Mouse (Mus musculus): ENCODE results near the gene Atrnl1. TPM values are rescaled to one million over a fixed set of nuclear protein-coding genes. Genes with fewer than 3 reads are reported as not detected.

Gene Atrnl1
- total RNA-seq, 2 experiments from 2014 or later: 24.4 to 26.6 TPM

DNA sequence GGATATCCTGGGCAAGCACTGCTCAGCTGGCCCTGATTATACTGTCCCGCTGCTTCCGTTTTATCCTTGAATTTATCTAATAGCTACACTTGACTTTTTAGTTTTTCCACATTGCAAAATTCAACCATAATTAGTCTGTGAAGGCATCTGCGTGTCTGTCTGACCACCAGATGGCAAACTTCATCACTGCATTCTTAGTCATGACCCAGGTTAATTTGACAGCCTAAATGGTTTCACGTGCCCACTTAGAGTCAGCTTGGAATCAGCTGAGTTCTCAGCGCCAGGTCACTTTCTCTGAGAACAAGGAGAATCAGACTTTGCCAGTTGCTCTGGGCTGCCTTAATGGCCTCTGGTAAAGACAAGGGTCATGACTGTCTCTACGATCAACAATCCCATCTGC, 305.5 kb downstream of the Atrnl1 start:
- no peak for DNase-seq (ENCODE audit: low spot score in 2 of 2)

DNA sequence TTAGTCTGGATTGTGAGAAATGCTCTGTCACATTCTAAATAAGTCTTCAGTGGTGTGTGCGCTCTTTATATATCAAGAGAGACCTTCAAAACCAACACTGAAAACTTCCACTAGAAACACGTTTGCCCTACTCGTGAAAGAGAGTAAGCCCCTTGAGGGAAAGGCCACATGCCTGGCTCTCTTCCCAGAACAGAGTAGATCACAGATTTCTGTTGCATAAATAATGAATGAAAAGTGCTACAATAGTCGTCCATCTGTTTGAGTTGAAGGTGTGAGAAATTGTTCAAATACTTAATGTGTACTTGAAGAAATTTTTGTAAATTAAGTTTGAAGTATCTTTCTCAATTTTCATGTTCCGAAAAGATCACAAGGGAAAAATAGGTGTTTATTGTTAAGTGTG, 312.2 kb downstream of the Atrnl1 start:
- no peak for DNase-seq (ENCODE audit: low spot score in 2 of 2)

DNA sequence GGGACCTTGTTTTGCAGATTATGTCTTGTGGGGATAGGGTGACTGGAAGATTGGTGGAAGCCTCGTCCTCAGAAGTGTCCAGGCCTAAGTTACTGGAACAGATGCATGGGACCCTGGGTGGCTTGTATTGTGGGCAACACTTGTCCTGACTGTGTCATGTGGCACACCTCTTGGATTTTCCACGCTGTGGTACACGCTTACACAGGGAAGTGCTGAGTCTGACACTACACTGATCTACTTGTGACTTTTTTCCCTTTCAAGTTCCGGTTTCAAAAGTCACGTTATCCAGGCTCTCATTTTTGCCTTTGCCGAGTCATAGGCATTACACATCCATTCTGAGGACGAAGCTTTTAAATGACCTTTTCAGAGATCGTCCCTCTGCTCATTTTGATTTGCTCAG, 314.0 kb downstream of the Atrnl1 start:
- no peak for DNase-seq (ENCODE audit: low spot score in 2 of 2)

DNA sequence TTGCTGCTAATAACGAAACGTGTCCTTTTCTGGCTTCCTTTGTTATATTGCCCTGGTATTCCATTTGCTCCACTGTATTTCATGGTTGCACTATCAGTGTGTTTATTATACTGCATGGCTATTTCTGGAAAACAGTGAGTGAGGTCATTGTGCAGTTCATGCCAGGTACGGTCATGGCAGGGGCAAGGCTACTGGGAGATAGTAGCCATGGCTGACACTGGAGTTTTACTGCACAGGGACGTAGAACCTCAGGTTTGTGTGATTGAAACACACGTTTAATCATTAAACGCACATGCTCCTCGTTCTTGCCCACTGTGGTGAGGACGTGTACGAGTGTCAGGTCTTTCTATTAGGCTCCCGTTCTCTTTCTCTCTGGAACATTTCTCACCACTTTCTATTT, 314.8 kb downstream of the Atrnl1 start:
- DNase-seq (ENCODE audit: low spot score in 2 of 2): no peak

DNA sequence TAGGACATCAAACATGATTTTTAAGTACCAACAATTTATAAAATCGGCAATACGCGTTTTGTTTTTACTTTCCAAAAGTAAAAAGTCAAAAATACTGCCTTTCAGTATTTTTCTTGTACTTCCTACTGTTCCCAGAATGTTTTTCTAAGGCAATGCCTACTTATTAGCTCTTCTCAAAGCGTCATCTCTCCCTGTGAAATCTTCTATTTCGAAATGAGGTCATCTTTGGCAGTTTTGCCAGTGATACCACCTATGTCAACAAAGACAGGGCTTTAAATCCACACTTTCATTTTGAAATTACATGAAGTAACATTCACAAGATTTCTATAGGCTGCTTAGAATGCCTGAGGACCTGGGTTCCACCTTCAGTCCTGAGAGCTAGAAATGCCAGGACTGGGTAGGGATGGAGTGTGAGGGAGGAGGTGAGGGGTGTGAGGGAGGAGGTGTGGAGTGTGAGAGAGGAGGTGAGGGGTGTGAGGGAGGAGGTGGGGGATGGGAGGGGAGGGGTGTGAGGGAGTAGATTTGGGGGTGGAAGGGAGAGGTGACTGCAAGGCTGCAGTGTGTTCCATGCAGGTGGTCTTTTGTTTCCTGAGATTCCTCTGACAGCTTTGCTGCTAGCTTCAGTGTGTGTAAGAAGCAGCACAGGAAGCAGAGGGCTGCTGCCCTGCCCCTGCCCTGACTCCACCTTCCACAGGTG, 315.5 kb downstream of the Atrnl1 start:
- no peak for DNase-seq (ENCODE audit: low spot score in 2 of 2)

DNA sequence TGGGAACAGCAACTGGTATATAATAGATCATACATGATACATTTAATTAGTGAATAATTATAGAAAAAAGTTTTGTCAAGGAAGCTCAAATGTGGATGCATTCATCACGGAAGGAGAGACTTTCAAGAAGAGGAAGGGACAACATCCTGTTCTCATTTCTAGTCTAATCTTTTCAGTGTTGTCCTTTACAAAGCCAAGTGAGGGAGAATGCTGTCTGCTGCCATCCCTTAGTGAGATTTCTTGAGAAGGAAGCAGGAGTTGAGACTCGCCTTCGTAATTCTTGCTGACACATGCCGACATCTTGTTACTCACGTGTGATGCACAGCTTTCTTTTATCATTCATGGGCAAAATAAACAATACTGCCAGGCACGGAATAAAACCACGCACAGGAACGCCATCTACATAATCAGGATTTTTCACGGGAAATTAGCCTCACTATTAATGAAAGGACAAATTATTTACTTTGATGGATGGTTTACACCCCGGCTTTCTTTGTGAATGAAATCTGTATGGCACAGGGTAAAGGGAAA, 316.2 kb downstream of the Atrnl1 start:
- no peak for DNase-seq (ENCODE audit: low spot score in 2 of 2)

DNA sequence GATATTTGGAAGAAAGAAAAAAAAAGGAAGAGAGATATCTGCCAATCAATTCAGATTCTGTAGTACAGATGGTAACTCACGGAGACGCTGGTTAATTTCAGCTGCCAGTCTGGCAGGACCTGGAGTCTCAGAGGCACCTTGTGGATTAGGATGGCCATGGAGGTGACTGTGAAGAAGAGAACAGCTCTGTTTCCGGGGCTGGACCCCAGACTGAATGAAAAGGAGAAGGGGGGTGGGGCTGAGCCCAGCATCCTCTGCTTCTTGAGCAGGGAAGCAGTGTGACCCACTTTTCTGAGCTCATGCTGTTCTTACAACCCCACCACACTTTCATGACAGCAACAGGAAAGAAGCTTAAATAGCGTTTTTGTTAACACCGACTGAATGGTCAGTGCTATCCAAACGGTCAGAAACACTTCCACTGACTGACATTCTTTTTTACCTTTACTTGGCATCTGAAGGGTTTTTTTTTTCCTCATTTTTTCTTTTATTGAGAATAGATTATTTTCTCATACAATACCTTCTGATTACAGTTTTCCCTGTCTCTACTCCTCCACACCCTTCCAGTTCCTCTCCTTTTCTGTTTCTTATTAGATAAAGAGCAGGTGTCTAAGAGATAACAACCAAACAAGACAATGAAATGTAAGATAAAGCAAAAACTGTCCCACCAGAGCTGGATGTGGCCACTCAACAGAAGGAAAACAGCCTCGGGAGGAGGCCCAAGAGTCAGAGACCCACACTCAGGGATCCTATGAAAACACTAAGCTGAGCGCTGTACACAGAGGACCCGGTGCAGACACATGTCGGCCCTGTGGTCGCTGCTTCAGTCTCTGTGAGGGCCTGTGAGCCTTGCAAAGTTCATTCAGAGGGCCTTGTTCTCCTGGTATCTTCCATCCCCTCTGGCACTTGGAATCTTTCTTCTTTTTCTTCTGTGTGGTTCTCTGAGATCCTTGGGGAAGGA, 317.0 kb downstream of the Atrnl1 start:
- no peak for DNase-seq (ENCODE audit: low spot score in 2 of 2)

DNA sequence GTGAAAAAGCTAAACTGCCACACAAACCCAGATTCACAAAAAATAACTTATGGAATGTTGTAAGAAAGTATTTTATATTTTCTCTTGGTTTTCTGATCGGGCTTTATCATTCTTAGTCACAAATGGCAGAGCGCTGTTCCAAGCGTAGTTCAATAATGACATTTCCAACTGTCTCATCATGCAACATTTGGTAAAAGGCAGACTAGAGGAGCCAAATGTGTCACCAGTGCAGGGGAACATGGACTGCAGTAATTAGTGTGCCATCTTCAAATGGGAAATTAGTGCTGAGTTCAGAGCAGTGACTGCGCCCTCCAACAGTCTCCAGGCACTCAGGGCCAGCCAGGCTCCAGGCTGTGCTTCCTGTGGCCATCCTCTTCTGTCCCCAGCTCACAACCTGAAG, 320.8 kb downstream of the Atrnl1 start:
- no peak for DNase-seq (ENCODE audit: low spot score in 2 of 2)

DNA sequence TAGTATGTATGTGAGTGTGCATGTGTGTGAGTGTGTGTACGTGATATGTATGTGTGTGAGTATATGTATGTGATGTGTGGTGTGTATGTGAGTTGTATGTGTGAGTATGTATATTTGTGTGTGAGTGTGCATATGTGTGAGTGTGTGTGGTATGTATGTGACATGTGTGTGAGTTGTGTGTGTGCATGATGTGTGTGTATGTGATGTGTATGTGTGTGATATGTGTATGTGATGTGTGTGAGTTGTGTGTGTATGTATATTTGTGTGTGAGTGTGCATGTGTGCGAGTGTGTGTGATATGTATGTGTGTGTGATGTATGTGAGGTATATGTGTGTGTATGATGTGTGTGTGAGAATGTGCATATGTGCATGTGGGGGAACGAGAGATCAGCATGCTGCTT, 326.0 kb downstream of the Atrnl1 start:
- DNase-seq (ENCODE audit: low spot score in 2 of 2): no peak

DNA sequence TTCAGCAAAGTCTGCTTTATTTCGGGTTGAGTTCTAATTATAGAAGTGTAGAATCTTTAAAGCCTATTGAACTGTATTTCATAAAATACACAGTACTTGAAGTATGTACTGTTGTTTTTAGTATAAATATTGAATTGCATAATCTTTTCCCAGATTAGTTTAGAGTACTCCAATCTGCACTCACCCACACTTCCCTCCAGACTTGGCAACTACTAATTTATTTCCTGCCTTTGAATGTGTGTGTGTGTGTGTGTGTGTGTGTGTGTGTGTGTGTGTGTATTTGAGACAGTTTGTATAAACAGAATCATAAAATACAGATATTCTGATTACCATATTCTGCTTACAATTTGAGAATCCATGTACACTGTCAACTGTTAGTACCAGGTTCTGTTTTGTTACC, 328.3 kb downstream of the Atrnl1 start:
- DNase-seq (ENCODE audit: low spot score in 2 of 2): no peak

DNA sequence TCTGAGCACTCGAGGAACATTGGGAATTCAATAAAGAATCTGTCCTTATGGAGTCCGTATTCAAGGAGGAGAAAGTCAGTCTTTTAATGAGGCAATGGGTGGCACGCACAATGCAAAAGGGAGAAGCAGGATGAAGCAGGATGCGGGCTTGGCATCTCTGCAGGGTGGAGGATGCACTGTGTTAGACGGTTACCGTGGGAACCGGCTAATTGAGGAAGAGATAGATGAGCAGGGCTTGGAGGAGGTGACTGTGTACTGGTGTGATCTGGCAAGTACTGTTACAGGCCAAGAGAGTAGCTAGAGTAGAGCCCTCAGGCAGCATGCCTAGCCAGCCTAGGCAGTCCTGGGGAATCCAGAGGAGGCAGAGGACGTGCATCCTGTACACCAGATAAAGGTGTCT, 330.7 kb downstream of the Atrnl1 start:
- no peak for DNase-seq (ENCODE audit: low spot score in 2 of 2)

DNA sequence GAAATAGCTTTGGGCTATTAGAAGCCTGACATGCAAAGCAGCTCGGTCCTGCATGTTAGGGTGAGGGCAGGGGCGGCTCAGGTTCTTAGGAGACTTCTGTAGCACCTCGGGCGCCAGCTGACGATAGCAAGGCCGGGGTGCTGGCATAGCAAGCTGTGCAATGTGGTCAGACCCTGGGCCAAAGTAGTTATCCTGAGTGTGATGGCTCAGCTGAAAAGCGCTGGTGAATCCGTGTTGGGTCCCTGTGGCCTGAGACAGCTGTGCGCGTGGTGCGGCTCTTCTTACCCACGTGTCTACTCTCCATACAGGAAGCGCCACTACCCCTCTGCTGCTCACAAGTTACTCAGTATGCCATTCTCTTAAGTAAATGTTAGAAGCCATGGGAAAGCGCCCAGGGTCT, 331.4 kb downstream of the Atrnl1 start:
- no peak for DNase-seq (ENCODE audit: low spot score in 2 of 2)

DNA sequence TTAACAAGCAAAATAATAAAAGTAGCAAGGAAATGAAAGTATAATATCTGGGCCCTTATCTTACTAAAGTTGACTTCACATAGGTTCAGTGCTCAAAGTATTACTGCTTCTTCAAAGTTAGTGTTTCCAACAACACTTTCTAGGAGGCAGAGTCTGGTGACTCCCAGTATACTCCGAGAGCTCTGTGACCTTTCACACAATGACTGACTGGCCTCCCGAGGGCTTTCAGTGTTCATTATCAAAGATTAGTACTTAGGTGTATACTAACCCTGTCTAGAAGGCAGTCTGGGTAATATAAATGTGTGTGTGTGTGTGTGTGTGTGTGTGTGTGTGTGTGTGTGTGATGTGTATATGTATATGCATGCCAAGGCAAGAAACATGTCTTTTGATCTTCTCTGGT, 332.5 kb downstream of the Atrnl1 start:
- DNase-seq (ENCODE audit: low spot score in 2 of 2): no peak

DNA sequence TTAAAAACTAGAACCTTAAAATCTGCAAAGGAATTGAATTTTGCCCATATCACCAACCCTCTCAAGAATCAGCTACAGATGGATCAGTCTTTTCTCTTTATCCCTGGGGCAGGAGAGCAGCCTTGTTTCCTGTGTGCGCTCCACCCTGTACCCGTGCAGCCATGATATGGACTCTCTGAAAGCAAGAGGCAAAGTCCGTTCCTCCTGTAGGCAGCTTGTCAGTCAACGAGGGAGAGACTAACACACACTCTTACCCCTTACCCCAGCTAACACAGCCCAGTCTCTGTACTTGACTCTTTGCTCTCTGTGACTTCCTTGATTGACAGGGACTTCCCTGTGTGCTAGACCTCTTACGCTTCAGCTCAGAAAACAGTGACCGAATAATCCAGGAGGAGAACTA, 333.8 kb downstream of the Atrnl1 start:
- DNase-seq (ENCODE audit: low spot score in 2 of 2): no peak

DNA sequence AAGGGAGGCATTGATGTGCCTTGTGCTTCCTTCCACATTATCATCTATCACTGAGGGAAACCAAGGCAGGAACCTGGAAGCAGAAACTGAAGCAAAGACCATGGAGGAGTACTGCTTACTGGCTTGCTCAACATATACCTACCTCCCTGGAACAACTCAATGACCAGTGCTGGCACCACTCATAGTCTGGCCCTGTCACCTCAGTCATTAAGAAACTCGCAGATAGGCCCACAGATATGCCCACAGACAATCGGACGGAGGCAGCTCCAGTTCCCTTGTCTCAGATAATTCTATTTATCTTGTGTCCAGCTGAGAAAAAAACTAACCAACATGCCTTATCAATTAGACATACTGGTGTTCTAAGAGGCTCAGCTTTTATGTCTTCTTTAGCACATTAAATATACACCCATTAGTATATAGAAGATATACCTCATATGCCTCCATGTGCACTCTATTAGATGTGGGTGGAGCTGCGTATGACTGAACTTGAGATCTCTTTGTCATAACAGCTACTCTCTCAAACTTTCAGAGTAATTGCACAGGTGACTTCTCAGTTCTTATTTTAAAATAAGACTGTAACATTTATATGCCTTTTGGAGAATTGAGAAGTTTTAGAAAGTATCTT, 334.9 kb downstream of the Atrnl1 start:
- no peak for DNase-seq (ENCODE audit: low spot score in 2 of 2)

DNA sequence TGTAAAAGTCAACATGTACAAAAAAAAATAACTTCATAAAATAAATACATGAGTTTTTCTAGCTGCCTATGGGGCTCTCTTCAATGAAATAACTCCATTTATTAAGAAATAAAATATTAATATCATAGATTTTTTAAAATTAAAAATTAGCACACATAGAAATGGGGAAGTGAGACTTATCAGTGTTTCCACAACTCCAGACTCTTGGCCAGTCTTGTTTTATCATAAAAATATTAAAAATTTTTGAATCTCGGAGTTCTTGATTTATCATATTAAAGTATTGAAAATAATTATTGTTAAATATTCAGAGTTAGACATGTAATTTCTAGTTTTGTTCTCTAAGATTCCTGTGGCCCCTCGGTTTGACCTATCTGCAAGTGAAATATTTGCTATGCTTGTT, 337.7 kb downstream of the Atrnl1 start:
- no peak for DNase-seq (ENCODE audit: low spot score in 2 of 2)

DNA sequence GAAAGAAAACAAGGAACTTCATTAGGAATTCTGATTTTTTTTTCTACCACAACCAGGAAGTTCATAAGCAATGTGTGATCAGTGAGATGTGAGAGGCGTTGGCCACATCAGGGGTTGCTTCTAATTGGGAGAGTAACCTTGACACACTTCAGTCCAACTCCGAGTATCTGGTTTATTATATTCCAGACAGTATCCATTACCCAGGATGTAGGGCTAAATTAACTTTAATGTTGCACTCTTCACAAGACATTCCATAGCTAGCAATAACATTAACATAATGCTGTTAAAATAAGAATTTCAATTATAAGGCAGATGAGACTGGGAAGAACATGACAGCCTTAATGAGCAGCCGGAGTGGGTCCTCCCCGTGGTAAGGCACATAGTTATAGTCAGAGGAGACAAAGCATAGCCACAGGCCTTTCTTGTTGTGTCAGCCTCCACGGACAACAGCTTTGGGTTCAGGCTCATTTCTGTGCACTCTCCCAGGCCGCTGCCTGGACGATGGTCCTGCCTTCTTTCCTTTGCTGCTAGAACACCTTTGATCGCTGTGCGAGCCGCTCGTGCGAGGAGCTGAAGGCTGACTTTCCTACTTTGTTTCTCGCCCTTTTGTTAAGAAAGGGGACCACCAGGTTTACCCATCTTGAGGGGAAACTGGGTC, 338.6 kb downstream of the Atrnl1 start:
- DNase-seq (ENCODE audit: low spot score in 2 of 2): no peak

DNA sequence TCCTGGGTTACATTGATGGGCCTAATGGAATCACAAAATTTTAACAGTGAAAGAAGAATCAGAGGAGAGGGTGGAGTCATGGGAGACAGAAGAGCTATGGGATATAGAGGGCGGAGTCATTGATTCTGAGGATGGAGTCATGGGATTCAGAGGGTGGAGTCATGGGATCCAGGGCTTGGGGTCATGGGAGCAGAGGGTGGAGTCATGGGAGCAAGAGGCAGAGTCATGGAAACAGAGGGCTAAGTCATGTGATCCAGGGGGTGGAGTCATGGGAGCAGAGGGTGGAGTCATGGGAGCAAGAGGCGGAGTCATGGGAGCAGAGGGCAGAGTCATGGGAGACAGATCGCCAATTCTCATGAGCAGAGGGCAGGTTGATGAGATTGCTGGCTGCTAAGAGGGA, 343.3 kb downstream of the Atrnl1 start:
- DNase-seq (ENCODE audit: low spot score in 2 of 2): no peak

DNA sequence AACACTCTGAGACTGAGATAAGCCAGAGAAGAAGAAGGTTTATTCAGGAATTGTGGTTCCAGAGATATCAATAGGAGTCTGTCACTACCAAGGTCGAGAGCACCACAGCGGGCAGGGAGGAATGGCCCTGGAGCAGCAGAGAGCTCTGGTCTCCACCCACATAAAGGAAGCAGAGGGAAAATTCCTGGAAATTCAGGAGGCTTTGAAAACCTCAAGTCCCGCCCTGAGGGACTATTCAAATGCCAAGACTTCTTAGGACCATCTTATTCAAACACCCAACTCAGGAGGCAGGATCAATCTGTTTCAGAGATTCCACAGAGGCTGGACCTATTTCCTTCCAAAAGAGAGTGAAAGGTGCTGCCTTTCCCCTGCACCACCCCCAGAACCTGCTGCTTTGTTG, 345.6 kb downstream of the Atrnl1 start:
- DNase-seq (ENCODE audit: low spot score in 2 of 2): no peak

DNA sequence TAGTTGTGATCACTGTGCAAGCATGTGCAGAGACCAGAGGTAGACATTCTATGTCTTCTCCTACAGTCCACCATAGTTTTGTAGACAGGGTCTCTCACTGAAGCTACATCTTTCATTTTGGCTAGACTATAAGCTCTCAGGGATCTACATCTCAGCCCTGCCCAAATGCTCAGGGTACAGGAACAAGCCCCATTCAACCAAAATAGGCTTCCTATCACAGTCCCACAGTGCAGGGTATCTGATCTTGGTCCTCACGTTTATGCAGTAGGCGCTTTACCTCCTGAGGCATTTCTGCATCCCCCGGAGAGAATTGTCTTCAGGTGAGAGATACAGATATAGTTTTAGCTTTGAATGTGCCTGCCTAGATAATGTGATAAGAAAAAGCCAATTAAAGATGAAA, 346.5 kb downstream of the Atrnl1 start:
- no peak for DNase-seq (ENCODE audit: low spot score in 2 of 2)

DNA sequence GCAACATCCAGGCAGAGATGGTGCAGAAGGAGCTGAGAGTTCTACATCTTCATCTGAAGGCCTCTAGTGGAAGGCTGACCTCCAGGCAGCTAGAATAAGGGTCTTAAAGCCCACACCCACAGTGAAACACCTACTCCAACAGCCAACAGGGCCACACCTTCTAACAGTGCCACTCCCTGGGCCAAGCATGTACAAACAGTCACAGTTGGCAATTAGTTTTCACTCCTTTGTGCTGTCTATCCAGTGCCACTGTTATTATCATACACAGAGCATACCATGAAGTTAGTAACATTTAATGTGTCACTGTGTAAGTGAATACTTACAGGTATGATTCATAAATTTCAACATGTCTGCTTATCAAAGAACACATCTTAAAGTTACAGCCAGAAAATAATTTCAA, 347.3 kb downstream of the Atrnl1 start:
- no peak for DNase-seq (ENCODE audit: low spot score in 2 of 2)

Measured in gastrocnemius, postnatal 4 days (tissue).